Mouse (Mus musculus): ENCODE measurements around the gene Gtf2i. TPM values are rescaled to one million over a fixed set of nuclear protein-coding genes. Genes with fewer than 3 reads are reported as not detected.

The Gtf2i gene
- polyA plus RNA-seq, 1 experiment from 2014 or later: 225 TPM

- no peak overlapping the region for H3K4me2 ChIP-seq
- H3K9ac ChIP-seq: no peak overlapping the region
- H3K27me3 ChIP-seq: no peaks in the 10 kb centered on the region
- 90% methylated on average over 11 of the region's 11 CpGs for WGBS
- H3K4me3 ChIP-seq: no peak overlapping the region
- H3K4me1 ChIP-seq: peaks cover 40% of the 10 kb centered on the region
- ATAC-seq (ENCODE audit: insufficient number of reproducible peaks, insufficient read depth, low FRiP score, low TSS enrichment, low read depth): no peak
- H3K9me3 ChIP-seq: no peaks in the 10 kb centered on the region
- H3K36me3 ChIP-seq: peaks cover 70% of the 10 kb centered on the region
- no peak overlapping the region for H3K27ac ChIP-seq
Observed at GRCm38 (mm10) chr5:134237508-134237907, 77.1 kb downstream of the Gtf2i start.

- Histone ChIP-seq H3K4me2 (no peak overlapping the region), H3K9ac (no peak overlapping the region), H3K27me3 (no peaks in the 10 kb centered on the region), H3K27ac (0 out of 2 replicates have a peak overlapping the region, but pooled peaks have one; percentile 95), H3K4me3 (no peak overlapping the region), H3K9me3 (no peaks in the 10 kb centered on the region), H3K4me1 (peaks cover 43% of the 10 kb centered on the region), H3K36me3 (peaks cover 63% of the 10 kb centered on the region)
- no peak for ATAC-seq (ENCODE audit: insufficient number of reproducible peaks, insufficient read depth, low FRiP score, low TSS enrichment, low read depth)
- 85% methylated on average over 6 of the region's 6 CpGs for WGBS
Observed at GRCm38 (mm10) chr5:134236796-134237195, 77.8 kb downstream of the Gtf2i start.

GRCm38 (mm10) chr5:134236241-134236640 is 78.3 kb downstream of the Gtf2i start:
- no peak for ATAC-seq (ENCODE audit: insufficient number of reproducible peaks, insufficient read depth, low FRiP score, low TSS enrichment, low read depth)
- Histone ChIP-seq H3K4me1 (peaks cover 43% of the 10 kb centered on the region), H3K4me3 (no peak overlapping the region), H3K4me2 (no peak overlapping the region), H3K9me3 (no peaks in the 10 kb centered on the region), H3K36me3 (peaks cover 57% of the 10 kb centered on the region), H3K27me3 (no peaks in the 10 kb centered on the region), H3K27ac (peak overlapping the region; percentile 95), H3K9ac (no peak overlapping the region)
- WGBS: 92% methylated on average over 3 of the region's 3 CpGs

GRCm38 (mm10) chr5:134235111-134235510 is 79.4 kb downstream of the Gtf2i start:
- Histone ChIP-seq H3K9ac (peak overlapping the region; percentile 51), H3K27ac (peak overlapping the region; percentile 95), H3K4me1 (peaks cover 43% of the 10 kb centered on the region), H3K9me3 (no peaks in the 10 kb centered on the region), H3K36me3 (peaks cover 46% of the 10 kb centered on the region), H3K4me3 (no peak overlapping the region), H3K27me3 (no peaks in the 10 kb centered on the region), H3K4me2 (0 out of 2 replicates have a peak overlapping the region, but pooled peaks have one; percentile 18)
- ATAC-seq (ENCODE audit: insufficient number of reproducible peaks, insufficient read depth, low FRiP score, low TSS enrichment, low read depth): peak; percentile 23; the same call in 1 of the 2 replicates
- 19% methylated on average over 6 of the region's 6 CpGs for WGBS

GRCm38 (mm10) chr5:134234205-134234604 is 80.4 kb downstream of the Gtf2i start:
- 56% methylated on average over 2 of the region's 2 CpGs for WGBS
- ATAC-seq (ENCODE audit: insufficient number of reproducible peaks, insufficient read depth, low FRiP score, low TSS enrichment, low read depth): no peak

GRCm38 (mm10) chr5:134233244-134233651 is 81.3 kb downstream of the Gtf2i start:
- H3K27me3 ChIP-seq: no peaks in the 10 kb centered on the region
- no peak overlapping the region for H3K4me3 ChIP-seq
- 45% methylated on average over 7 of the region's 7 CpGs for WGBS
- peaks cover 27% of the 10 kb centered on the region for H3K36me3 ChIP-seq
- H3K9ac ChIP-seq: no peak overlapping the region
- ATAC-seq (ENCODE audit: insufficient number of reproducible peaks, insufficient read depth, low FRiP score, low TSS enrichment, low read depth): no peak
- no peak overlapping the region for H3K4me2 ChIP-seq
- H3K4me1 ChIP-seq: peaks cover 43% of the 10 kb centered on the region
- H3K9me3 ChIP-seq: no peaks in the 10 kb centered on the region
- H3K27ac ChIP-seq: peak overlapping the region; percentile 95; the same call in 1 of the 2 replicates

More at GRCm38 (mm10) chr5:134234205-134234604, 80.4 kb downstream of the Gtf2i start:
- Histone ChIP-seq H3K4me1 (peaks cover 43% of the 10 kb centered on the region), H3K27ac (peak overlapping the region; percentile 95), H3K27me3 (no peaks in the 10 kb centered on the region), H3K4me2 (no peak overlapping the region), H3K4me3 (no peak overlapping the region), H3K9ac (peak overlapping the region; percentile 36; the same call in 1 of the 2 replicates), H3K36me3 (peaks cover 37% of the 10 kb centered on the region), H3K9me3 (no peaks in the 10 kb centered on the region)

GRCm38 (mm10) chr5:134232568-134232967 is 82.0 kb downstream of the Gtf2i start:
- no peak overlapping the region for H3K27ac ChIP-seq

GRCm38 (mm10) chr5:134232111-134232510 is 82.4 kb downstream of the Gtf2i start:
- ATAC-seq (ENCODE audit: insufficient number of reproducible peaks, insufficient read depth, low FRiP score, low TSS enrichment, low read depth): no peak
- H3K36me3 ChIP-seq: peaks cover 16% of the 10 kb centered on the region
- no peak overlapping the region for H3K4me3 ChIP-seq
- no peak overlapping the region for H3K9ac ChIP-seq
- H3K27ac ChIP-seq: no peak overlapping the region
- no peak overlapping the region for H3K4me2 ChIP-seq
- H3K27me3 ChIP-seq: no peaks in the 10 kb centered on the region
- WGBS: 69% methylated on average over 6 of the region's 6 CpGs
- H3K4me1 ChIP-seq: peaks cover 50% of the 10 kb centered on the region
- no peaks in the 10 kb centered on the region for H3K9me3 ChIP-seq

More at GRCm38 (mm10) chr5:134232568-134232967, 82.0 kb downstream of the Gtf2i start:
- no peaks in the 10 kb centered on the region for H3K27me3 ChIP-seq
- no peaks in the 10 kb centered on the region for H3K9me3 ChIP-seq
- 35% methylated on average over 7 of the region's 7 CpGs for WGBS
- peaks cover 47% of the 10 kb centered on the region for H3K4me1 ChIP-seq
- H3K36me3 ChIP-seq: peaks cover 21% of the 10 kb centered on the region
- no peak overlapping the region for H3K4me3 ChIP-seq
- H3K4me2 ChIP-seq: no peak overlapping the region
- ATAC-seq (ENCODE audit: insufficient number of reproducible peaks, insufficient read depth, low FRiP score, low TSS enrichment, low read depth): no peak
- H3K9ac ChIP-seq: no peak overlapping the region

- H3K4me2 ChIP-seq: no peak overlapping the region
- no peak overlapping the region for H3K9ac ChIP-seq
- H3K9me3 ChIP-seq: no peaks in the 10 kb centered on the region
- peaks cover 9% of the 10 kb centered on the region for H3K36me3 ChIP-seq
- no peak overlapping the region for H3K27ac ChIP-seq
- no peaks in the 10 kb centered on the region for H3K27me3 ChIP-seq
- H3K4me1 ChIP-seq: peaks cover 54% of the 10 kb centered on the region
- H3K4me3 ChIP-seq: no peak overlapping the region
- WGBS: 78% methylated on average over 5 of the region's 5 CpGs
- no peak for ATAC-seq (ENCODE audit: insufficient number of reproducible peaks, insufficient read depth, low FRiP score, low TSS enrichment, low read depth)
Observed at GRCm38 (mm10) chr5:134231376-134231775, 83.2 kb downstream of the Gtf2i start.

- ATAC-seq (ENCODE audit: insufficient number of reproducible peaks, insufficient read depth, low FRiP score, low TSS enrichment, low read depth): no peak
- Histone ChIP-seq H3K9ac (no peak within 1 kb of the TSS), H3K4me2 (no peak within 1 kb of the TSS), H3K36me3 (no peaks in the 10 kb centered on the region), H3K27ac (peak within 1 kb of the TSS; percentile 22; the same call in 1 of the 2 replicates), H3K4me1 (peaks cover 43% of the 10 kb centered on the region), H3K27me3 (no peaks in the 10 kb centered on the region), H3K9me3 (no peaks in the 10 kb centered on the region), H3K4me3 (no peak within 1 kb of the TSS)
- 83% methylated on average over 7 of the region's 7 CpGs for WGBS
Observed at GRCm38 (mm10) chr5:134229391-134229790, 85.2 kb downstream of the Gtf2i start, which contains the start of gene Ncf1. Gene Ncf1 (minus strand): TSS chr5:134229625.

GRCm38 (mm10) chr5:134228249-134228638 is 86.3 kb downstream of the Gtf2i start:
- H3K4me2 ChIP-seq: no peak overlapping the region
- H3K4me1 ChIP-seq: peaks cover 32% of the 10 kb centered on the region
- H3K9ac ChIP-seq: no peak overlapping the region
- no peaks in the 10 kb centered on the region for H3K27me3 ChIP-seq
- no peak overlapping the region for H3K4me3 ChIP-seq
- no peaks in the 10 kb centered on the region for H3K36me3 ChIP-seq
- WGBS: 68% methylated on average over 6 of the region's 6 CpGs
- peak overlapping the region; percentile 22; the same call in 1 of the 2 replicates for H3K27ac ChIP-seq
- ATAC-seq (ENCODE audit: insufficient number of reproducible peaks, insufficient read depth, low FRiP score, low TSS enrichment, low read depth): no peak
- H3K9me3 ChIP-seq: no peaks in the 10 kb centered on the region

- no peak for ATAC-seq (ENCODE audit: insufficient number of reproducible peaks, insufficient read depth, low FRiP score, low TSS enrichment, low read depth)
- no peaks in the 10 kb centered on the region for H3K9me3 ChIP-seq
- WGBS: 37% methylated on average over 11 of the region's 11 CpGs
Observed at GRCm38 (mm10) chr5:134227574-134228248, 86.8 kb downstream of the Gtf2i start.

More at GRCm38 (mm10) chr5:134227574-134228248, 86.8 kb downstream of the Gtf2i start:
- H3K36me3 ChIP-seq: no peaks in the 10 kb centered on the region
- H3K4me2 ChIP-seq: no peak overlapping the region
- H3K27me3 ChIP-seq: peaks cover 3% of the 10 kb centered on the region
- H3K27ac ChIP-seq: no peak overlapping the region
- H3K9ac ChIP-seq: 0 out of 2 replicates have a peak overlapping the region, but pooled peaks have one; percentile 6
- peaks cover 29% of the 10 kb centered on the region for H3K4me1 ChIP-seq
- no peak overlapping the region for H3K4me3 ChIP-seq

All from embryonic facial prominence, embryonic 13.5 days (tissue).